Mouse (Mus musculus): ENCODE data around the gene Alkbh6.

The Alkbh6 gene

DNA sequence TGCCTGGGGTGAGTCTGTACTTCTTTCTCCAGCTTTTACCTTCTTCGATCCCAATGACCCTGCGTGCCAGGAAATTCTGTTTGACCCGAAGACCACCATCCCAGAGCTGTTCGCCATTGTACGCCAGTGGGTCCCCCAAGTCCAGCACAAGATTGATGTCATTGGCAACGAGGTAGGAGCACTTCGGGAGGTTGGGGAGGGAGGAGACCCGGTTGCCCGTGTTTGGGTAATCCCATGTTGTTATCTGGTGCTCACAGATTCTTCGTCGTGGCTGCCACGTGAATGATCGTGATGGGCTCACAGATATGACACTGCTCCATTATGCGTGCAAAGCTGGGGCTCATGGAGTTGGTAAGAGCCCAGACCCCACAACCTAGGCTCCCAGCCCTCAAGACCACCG lies 11.7 kb upstream of the Alkbh6 start:
- DNase-seq: no peak

DNA sequence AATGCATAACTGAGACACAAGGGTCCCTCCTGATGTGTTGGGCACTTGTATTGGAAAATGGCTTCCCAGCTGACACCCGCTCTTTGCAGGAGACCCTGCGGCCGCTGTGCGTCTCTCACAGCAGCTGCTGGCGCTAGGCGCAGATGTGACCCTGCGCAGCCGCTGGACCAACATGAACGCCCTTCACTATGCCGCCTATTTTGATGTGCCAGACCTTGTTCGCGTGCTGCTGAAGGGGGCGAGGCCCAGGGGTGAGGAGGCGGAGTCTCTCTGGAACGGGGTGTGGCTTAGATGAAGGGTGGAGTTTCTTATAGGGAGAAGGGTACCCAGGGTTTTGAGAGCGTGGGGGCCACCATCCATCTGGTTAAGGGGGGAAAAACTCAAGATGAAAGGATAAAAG lies 11.3 kb upstream of the Alkbh6 start:
- no peak for DNase-seq

DNA sequence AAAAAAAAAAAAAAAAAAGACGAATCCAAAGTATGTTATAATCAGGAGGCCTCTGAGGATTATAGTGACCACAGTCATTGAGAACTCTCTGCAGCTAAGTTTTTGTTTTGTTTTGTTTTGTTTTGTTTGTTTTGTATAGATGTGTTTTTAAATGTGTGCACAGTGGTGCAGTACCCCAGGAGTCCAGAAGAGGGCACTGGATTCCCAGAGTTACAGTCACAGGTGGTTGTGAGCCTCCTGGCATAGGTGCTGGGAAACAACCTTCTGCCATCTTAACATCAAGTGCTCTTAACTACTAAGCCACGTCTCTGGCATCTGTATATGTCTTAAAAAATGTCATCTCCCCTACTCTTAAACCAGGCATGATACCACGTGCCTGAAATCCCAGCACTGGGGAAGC lies 7.6 kb upstream of the Alkbh6 start:
- peak; percentile 51 for DNase-seq

DNA sequence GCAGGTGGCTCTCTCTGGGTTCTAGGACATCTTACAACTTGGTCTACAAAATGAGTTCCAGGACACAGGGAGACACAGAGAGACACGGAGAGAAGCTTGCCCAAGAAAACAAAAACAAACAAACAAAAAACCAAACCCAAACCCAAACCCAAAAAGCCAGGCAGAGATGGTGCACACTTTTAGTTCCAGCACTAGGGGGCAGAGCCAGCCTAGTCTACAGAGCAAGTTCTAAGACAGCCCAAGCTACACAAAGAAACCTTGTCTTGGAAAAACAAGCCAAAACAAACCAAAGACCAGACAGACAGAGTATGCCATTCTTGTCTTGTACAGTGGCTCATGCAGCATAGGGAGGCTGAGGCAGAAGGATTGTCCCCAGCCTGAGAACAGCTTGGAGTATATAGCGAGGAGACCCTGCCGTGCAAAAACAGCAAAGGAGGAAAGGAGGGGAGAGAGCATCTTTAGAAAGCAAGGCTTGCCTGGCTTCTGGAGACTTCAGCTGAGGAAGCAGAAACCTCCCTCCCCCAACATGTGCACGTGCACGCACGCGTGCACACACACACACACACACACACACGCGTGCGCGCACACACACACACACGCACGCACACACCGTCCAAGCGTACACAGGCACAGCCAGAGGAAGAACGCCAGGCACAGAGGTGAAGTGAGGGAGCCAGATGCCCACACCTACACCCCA lies 2.3 kb upstream of the Alkbh6 start:
- peak; percentile 16 for DNase-seq

DNA sequence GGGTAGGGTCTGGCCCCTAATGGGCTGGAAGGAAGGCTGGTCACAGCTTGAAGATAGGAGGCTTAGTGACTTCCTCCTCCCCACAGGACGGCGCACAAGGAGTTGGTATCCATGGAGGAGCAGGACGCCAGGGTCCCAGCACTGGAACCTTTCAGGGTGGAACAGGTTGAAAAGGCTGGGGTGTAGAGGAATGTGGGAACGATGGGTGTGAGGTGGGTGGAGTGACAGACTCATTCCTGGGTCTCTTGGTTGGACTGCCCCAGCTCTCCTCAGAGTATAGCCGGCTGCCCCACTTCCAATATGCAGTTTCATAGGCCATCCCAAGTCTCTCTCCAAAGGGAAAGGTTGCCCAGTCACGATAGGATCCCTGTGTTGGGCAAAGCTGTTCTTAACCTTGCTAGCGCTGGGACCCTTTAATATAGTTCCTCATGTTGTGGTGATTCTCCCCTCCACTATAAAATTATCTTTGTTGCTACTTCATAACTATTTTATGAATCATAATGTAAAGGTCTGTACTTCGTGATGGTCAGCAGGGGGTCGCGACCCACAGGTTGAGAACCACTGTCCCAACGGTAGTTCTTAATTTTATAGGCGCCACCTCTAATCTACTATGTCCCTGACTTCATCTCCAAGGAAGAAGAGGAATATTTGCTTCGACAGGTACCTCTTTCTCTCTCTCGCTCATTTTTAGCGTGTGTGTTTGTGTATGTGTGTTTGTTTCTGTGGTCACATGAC lies 1.0 kb downstream of the Alkbh6 start:
- DNase-seq: no peak

DNA sequence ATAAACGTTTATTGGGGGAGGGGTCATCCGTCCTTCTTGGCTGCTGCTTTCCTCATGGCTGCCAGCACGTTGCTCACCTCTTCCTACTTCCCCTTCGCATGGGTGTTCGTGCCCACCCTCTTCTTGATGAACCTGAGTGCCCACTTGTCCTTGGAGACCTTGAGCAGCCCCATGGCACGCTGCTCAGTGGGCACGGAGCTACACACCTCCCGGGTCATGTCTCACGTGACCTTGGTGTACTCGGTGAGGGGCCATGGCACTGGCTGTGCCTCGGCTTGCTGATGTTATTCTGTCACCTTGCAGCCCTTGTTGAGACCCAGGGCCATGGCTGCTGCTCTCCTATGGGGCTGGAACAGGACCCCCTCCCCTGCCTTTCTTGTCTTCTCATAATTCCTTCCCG lies 1.6 kb downstream of the Alkbh6 start:
- DNase-seq: no peak

DNA sequence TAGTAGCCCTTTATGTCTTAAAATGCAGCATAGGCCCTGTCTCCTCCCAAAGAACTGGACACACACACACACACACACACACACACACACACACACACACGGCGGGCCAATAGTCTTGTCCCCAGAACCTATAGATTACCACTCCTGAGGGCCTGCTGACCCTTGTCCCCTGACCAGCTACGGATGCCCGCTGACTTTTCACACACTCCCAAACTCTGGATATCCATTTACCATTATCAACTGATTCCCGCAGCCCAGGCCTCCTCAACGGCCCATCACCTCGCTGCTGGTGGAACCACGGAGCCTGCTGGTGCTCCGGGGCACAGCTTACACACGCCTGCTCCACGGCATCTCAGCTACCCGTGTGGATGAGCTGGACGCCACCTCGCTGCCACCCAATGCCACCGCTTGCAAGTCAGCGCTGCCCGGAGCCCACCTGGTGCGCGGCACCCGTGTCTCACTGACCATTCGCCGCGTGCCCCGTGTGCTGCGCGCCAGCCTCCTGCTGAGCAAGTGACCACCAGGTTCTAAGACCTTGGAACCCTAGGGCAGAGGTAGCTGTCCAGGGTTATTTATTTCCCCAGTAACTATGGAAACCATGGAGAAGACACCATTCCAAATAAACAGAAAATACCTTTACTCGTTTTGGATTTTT lies 5.3 kb downstream of the Alkbh6 start:
- DNase-seq: no peak

DNA sequence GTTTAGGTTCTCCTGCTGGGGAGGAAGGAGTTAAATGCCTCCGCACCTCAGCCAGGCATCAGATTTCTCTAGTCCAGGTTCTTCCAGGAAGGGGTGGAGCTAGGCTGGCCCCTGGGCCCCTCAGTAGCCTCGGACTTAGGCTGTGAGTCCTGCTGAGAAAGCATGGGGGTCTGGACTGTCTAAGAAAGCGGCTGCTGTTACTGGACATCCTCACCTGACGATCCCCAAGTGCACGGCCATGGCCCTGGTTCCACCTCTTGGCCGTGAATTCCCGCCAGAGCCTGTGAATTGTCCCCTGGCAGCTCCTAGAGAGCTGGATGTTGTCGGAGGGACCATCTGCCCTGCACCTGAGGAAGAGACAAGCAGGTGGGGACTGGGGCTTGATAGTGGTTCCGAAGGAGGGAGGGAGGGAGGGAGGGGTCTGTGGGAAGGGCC lies 6.2 kb downstream of the Alkbh6 start, which contains the start of gene Syne4:
Syne4 (plus strand) TSS at position 87 of the 435 bp plus-strand sequence.
- no peak for DNase-seq

DNA sequence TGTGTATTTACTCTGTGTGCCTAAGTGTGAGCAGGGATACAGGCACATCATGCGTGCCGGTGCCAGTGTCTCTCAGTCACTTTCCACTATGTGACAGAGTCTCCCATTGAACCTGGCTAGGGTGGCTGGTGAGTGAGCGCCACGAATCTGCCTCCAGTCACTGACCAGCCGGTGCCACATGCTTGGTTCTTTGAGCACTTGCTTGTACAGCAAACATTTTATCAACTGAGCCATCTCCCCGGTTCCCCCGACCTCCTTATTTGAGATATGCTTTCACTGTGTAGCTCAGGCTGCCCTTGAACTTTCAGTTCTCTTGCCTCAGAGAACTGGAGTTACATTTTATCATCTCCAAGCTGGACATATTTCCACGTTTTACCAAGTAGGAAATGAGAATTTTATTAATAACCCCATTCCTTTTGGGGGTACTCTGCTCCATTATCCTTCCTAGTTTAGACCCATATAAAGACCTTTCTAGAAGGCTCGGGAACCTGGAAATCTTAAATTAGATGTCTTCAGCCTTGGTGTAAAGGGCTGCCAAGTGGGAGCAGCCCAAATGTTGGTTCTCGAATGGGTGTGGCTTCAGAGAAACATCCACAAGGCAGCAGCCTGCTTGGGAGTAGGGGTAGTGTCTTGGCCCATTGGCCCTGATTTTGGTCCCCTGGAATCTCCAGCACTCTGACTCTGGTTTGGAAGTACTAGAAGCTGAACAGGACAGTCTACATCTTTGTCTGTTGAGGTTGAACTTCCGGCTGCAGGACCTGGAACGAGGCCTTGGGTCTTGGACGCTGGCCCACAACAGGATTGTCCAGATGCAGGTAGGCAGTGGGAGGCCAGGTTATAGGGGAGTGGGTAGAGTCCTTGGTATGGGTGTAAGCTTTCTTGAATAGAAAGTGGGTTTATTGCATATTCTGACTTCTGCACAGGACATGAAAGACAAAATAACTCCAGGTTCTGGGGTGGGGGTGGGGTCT lies 7.3 kb downstream of the Alkbh6 start:
- DNase-seq: no peak

DNA sequence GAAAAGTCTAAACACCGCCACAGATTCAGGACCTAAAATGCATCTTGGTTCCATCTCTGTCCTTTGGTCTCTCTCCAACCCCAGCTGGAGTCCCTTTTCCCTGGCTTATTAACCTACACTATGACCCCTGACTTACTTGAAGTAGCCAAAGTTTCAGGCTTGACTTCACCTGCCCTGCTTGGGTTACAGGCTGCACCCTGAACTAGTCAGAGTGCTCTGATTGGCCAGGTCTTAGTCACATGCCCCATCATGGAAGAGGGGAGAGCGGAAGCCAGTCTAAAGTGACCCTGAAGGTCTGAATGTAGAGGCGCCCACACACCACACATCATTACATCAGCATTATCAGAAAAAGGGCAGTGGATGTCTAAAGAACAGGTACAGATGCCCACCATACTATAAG lies 9.6 kb downstream of the Alkbh6 start:
- no peak for DNase-seq

DNA sequence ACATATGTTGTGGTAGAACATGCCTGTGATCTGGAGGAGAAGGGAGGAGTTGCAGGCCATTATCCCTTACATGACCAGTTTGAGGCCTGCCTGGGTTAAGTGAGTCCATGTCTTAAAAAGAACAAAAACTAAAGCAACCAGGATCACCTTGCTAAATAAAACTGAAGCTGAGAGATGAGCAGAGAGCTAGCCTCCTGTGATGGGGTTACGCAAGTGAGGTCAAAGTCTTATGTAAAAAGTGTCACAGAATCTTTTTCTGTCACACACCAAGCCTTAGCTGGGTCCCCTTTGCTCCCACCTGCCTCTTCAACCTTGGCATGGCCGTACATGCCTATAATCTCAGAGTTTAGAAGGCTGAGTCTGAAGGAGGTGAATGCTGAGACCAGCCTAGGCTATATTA lies 12.4 kb downstream of the Alkbh6 start:
- DNase-seq: no peak

DNA sequence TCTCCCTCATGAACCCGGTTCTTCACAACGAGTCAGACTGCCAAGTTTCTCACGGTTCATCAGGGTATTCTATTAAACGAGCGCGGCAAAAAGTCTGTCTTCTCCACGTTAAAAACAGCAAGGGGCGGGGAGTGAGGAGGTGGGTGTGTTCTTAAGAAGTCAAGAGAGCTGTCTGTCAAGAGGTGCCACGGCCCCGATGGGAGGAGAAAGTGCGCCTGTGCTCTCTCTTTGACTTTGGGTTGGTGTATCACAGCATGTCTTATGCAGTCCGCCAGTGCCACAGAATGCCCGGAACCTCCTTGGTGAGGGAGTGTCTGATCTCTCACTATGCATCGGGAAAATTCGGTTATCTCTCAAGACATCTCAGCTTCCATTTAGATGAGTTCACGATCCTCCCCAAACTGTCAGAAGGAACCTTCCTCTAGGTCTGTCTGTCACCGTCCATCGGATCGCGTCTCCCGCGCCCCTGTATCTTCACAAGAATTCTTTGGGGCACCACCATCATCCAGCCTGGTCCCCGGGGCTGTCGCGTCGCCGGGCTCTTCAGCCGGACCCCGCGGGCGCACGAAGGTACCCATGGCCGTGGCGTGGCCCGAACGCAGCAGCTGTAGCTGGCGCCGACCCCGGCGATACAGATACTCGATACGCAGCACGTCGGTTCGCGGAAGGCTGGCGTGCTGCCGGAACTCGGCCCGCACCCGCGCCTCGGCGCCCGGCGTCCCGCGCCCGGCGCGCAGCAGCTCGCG lies 13.2 kb downstream of the Alkbh6 start, which contains the start of gene E130208F15Rik:
E130208F15Rik (plus strand) TSS at position 202 of the 746 bp plus-strand sequence.
- DNase-seq: peak; percentile 74

DNA sequence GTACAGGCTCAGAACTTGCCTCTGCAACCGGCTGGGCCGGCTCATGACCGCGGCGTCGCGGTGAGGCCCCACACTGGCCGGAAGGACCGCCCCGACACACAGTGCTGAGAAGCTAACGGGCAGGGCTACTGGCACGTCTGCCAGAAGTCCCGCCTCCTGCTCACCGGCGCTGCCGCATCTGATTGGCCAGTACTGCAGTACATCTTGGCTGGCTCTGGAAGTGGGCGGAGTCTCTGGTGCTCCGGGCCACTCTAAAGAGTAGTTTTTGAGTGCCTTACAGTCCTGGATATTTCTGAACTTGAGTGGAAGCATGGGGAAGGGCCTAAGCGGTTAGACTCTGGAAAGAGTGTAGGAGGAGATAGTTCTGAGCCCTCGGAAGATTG lies 13.8 kb downstream of the Alkbh6 start:
- peak; percentile 96 for DNase-seq

DNA sequence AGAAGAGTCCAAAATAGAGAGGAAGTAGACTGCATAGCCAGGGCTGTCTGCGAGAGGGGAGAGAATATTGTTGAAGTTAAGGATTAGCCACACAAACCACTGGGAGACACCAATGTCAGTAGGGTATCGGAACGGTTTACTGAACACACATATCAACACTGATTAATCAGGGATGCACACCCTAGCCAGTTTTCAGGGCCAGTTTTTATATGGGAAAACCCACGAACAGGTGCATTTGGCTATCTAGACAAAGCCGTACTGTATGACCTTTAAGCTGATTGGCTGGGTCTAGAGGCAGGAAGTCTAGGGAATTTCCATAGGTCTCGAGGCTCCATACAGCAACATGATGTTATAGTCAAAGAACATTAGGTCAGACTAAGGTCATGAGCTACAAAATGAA lies 14.3 kb downstream of the Alkbh6 start:
- no peak for DNase-seq

DNA sequence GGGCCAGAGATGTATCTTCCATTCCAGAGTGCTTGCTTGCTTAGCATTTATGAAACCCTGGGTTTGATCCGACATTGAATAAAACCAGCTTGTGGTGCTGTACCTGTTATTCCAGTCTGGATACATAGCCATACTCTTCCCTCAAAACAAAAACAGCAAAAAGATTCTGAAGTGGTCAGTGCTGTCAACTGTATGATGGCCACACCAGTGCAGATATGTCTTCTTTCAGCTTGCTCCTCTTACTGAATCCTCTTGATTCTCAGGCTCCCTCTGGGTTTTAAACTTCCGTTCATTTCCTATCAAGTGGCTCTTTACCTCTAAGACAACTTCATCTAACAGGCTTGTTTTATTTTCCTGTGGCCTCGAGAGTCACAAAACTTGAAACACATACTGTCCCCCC lies 15.3 kb downstream of the Alkbh6 start, which contains the start of gene Sdhaf1:
Sdhaf1 (minus strand) TSS at position 101 of the 400 bp plus-strand sequence.
- DNase-seq: no peak

DNA sequence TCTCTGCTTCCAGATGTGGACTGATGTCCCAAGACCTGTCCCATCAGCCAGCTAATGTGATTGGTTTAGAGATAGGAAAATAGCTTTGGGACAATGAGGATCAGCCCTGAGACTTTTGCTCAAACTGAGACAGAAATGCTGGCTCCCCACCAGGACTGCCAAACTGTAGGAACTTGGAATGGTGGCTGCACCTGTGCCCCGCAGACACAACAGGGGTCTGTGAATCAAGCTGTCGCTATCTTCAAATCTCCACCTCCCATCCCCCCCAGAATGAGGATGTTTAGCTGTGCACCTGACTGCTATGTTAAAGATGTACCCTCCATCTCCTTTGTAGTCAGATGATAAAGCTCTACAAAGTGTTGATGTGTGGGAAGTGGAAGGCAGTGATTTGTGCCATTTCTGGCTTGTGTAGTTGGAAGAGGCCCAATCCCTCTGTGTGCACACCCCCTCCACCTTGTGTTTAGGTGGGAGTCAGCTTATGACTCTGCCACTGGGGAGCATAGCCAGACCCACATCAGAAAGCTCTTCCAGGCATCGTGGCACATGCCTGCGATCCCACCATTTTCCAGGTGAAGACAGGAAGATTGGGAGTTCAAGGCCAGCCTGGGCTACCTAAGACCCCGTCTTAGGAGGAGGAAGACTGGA lies 15.9 kb downstream of the Alkbh6 start:
- no peak for DNase-seq

DNA sequence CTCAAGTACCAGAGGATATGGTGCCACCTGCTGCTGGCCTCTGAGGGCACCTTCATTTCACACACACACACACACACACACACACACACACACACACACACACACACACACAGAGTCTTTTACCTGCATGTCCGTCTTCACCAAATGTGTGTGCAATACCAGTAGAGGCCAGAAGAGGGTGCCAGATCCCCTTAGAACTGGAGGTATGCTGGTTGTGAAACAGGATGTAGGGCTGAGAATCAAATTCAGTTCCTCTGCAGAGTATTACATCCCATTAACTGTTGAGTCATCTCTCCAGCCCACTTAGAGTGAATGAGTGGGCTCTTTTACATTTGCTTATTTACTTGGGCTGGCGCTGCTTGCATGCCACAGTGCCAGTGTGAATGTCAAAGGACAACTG lies 16.8 kb downstream of the Alkbh6 start:
- DNase-seq: peak; percentile 77

DNA sequence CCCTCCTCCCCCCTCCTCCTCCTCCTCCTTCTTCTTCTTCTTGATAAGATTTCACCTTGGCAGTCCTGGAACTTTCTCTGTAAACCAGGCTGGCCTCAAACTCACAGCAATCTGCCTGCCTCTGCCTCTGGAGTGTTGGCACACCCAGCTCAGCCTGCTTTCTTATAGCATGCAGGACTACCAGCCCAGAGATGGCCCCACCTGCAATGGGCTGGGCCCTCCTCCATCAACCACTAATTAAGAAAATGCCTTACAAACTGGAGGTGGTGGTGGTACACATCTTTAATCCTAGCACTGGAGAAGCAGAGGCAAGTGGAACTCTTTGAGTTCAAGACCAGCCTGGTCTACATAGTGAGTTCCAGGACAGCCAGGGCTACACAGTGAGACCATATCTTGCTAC lies 17.9 kb downstream of the Alkbh6 start:
- no peak for DNase-seq

DNA sequence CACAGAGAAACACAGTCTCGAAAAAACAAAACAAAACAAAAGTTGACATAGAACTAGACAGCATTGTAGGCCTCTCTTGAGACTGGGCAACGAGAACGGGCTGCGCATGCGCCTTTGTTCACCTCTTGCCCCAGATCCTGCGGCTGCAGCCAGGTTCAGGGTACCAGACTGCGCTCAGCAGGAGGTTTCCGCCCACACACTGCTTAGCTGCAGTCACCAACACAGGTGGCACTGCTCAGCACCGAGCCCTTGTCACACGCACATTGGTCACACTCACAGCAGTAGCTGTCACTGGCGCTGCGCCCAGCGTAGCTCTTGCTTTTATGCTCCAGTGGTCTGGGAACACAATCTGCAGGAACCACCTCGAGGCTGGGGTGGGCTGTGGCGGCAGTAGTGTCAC lies 18.6 kb downstream of the Alkbh6 start:
- no peak for DNase-seq

DNA sequence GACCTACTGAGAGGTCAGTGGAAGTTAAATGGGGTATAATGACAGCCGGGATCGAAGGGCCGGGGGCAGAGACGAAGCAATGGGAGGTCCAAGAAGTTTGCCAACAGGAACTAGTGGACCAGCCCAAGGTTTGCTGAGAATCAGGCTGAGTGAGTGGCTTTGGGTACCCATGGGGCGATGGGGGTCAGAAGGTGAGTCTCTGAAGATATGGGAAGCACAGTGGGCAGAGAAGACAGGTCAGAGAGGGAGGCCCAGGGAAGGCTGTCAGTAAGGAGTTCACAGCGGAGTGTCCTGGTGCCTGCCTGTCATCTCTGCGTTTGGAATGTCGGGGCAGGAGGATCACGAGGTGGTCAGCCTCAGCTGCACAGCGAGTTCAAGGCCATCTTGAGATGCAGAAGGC lies 19.9 kb downstream of the Alkbh6 start:
- no peak for DNase-seq

DNA sequence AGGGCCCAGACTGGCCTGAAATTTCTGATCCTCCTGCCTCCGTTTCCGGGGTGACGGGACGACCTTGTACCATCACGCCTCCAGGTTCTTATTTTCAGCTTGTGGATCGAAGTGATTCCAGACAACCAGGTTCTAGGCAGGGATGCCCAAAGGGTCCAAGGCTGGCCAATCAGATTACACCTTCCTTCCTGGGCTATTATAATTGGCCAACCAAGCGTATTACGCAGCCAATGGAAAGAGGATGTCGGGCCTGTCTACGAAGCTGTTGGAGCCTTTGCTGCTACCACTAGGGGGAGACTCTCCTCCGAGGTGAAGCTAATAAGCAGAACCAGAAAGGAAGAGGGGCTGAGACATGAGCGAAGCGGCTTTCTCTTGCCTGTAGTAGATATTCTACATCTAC lies 23.4 kb downstream of the Alkbh6 start:
- peak; percentile 79 for DNase-seq
